Mouse (Mus musculus): Measurements from ENCODE around the gene Kcnk12. TPM values are rescaled to one million over a fixed set of nuclear protein-coding genes. Genes with fewer than 3 reads are reported as not detected.
A peak's percentile ranks its signal among the peaks of the same experiment; 100 is the strongest.

Gene Kcnk12
- polyA plus RNA-seq, 1 experiment from 2014 or later, result not detected

DNA sequence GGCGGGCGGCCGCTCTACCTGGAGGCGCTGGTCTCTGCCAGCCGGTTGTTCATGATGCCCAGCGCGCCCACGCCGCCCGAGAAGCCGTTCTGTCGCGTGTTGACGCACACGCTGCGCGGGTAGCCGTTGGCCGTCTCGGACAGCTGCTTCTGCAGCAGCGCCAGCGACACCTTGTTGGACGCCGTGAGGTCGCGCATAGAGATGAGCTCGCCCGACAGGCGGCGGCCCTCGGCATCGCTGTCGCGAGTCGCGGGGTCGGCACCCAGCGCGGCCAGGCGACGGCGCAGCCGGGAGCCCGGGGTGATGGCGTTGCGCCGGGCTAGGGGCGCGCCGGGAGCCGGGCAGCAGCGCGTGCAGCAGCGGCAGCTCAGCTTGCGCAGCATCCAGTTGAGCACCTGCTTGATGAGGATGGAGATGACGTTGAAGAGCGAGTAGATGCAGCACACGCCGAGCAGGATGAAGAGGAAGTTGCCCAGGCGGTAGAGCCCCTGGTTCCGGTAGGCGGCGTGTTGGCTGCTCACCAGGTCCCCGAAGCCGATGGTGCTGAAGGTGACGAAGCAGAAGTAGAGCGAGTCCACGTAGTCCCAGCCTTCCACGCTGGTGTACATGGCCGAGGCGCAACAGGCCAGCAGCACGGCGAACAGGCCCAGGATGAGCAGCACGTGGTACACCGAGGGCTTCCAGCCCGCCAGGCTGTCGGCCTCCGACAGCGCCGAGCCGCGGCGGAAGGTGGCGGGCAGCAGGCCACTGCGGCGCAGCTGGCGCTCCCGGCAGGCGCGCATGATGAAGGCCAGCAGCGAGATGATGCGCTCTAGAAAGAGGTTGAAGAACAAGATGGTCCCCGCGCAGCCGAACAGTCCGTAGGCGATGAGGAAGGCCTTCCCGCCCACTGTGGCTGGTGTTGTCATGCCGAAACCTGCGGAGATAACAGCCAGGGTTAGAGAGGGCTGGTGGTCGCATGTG lies 51.6 kb downstream of the Kcnk12 start:
- H3K4me1 ChIP-seq (replicated peaks; ENCODE audit: control insufficient read depth, insufficient read depth, low read length), result peaks cover 9% of the 10 kb centered on the region; the same call in 1 of the 2 replicates
- no peak overlapping the region for H3K27ac ChIP-seq (ENCODE audit: low read depth)
- DNase-seq (ENCODE audit: low spot score) (peak; percentile 74), ATAC-seq (replicated peaks; ENCODE audit: low FRiP score, low TSS enrichment, low read depth) (peak; percentile 85)
- peak overlapping the region; percentile 53 for H3K4me3 ChIP-seq (ENCODE audit: low read depth, low read length)
- H3K27me3 ChIP-seq (replicated peaks; ENCODE audit: control insufficient read depth, insufficient read depth, low read length), result peaks cover 50% of the 10 kb centered on the region
- no peaks in the 10 kb centered on the region for H3K36me3 ChIP-seq (ENCODE audit: control insufficient read depth, insufficient read depth, low read length)
- H3K4me2 ChIP-seq (ENCODE audit: low read length), result peak overlapping the region; percentile 99
- 2% methylated on average over 100 of the region's 101 CpGs for whole genome bisulfite sequencing
- H3K9me3 ChIP-seq (ENCODE audit: control insufficient read depth, low read length), result no peaks in the 10 kb centered on the region
- H3K9ac ChIP-seq (ENCODE audit: low read length), result 0 out of 2 replicates have a peak overlapping the region, but pooled peaks have one; percentile 11

DNA sequence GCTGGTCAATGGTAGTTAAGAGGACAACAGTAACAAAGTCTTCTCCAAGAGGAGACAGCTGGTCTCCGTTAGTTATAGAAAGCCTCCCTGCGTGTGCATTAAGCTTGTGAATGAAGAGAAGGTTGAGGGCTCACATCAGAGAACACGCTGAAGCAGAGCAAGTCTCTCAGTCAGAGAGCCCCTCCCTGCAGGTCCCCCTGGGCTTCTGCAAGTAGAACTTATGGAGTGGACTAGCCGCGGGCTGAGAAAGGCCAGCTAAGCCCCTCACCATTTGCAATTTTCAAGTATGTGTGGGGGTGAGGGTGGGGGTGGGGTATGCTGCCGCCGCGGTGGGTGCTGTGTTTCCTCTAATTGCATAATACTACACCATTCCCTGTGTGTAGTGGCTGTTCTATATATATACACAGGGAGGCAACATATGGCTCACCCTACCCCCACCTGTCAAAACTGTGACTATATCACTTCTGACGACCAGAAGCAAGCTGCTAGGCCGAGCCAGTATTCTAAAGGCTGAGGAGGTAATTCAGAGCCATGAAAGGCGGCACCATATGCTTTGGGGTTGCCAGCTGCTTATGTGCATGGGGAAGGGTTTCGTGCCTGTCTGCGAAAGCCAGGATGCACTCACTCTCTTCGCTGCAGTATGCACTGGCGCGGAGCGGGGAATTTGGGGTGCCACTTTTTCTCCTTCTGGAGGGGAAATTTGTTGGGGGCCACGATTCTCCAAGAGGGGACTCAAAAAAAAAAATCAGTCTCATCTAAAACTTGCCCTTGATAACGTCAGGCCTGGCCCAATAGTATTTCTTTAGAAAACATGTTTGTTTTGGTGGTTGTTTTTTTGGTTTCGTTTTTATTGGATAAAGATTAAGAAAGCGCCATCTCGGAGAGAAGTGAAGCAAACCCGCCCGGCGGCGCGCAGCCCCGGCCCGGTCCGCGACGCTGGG lies 52.5 kb downstream of the Kcnk12 start:
- Histone ChIP-seq H3K4me3 (ENCODE audit: low read depth, low read length) (peak overlapping the region; percentile 53), H3K36me3 (ENCODE audit: control insufficient read depth, insufficient read depth, low read length) (no peaks in the 10 kb centered on the region), H3K4me2 (ENCODE audit: low read length) (peak overlapping the region; percentile 99), H3K9ac (ENCODE audit: low read length) (0 out of 2 replicates have a peak overlapping the region, but pooled peaks have one; percentile 11), H3K9me3 (ENCODE audit: control insufficient read depth, low read length) (no peaks in the 10 kb centered on the region), H3K4me1 (replicated peaks; ENCODE audit: control insufficient read depth, insufficient read depth, low read length) (peaks cover 9% of the 10 kb centered on the region; the same call in 1 of the 2 replicates), H3K27ac (ENCODE audit: low read depth) (no peak overlapping the region), H3K27me3 (replicated peaks; ENCODE audit: control insufficient read depth, insufficient read depth, low read length) (peaks cover 50% of the 10 kb centered on the region)
- DNase-seq (ENCODE audit: low spot score) (peak; percentile 66), ATAC-seq (replicated peaks; ENCODE audit: low FRiP score, low TSS enrichment, low read depth) (no peak)
- WGBS, result 11% methylated on average over 32 of the region's 32 CpGs

DNA sequence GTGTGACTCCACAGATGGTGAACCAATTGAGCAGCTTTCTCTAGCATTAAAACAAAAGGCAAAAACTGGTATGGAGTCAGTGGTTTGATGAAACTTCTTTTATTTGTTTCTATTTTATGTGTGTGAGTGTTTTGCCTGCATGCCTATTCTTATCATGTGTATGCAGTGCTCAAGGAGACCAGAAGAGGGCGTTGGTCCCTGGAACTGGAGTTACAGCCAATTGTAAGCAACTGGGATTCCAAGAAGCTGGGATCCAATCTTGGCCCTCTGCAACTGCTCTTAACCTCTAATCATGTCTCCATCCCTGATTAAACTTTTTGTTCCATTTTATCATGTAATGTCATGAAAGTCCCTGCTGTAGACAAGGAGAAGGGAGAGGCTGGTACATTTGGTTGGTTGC lies 58.0 kb downstream of the Kcnk12 start:
- Histone ChIP-seq H3K9me3 (ENCODE audit: control insufficient read depth, low read length) (no peaks in the 10 kb centered on the region), H3K36me3 (ENCODE audit: control insufficient read depth, insufficient read depth, low read length) (no peaks in the 10 kb centered on the region), H3K9ac (ENCODE audit: low read length) (no peak overlapping the region), H3K27ac (ENCODE audit: low read depth) (no peak overlapping the region), H3K4me3 (ENCODE audit: low read depth, low read length) (no peak overlapping the region), H3K27me3 (replicated peaks; ENCODE audit: control insufficient read depth, insufficient read depth, low read length) (peaks cover 19% of the 10 kb centered on the region), H3K4me1 (replicated peaks; ENCODE audit: control insufficient read depth, insufficient read depth, low read length) (no peaks in the 10 kb centered on the region), H3K4me2 (ENCODE audit: low read length) (no peak overlapping the region)
- DNase-seq (ENCODE audit: low spot score), result no peak
- 28% methylated on average over 1 of the region's 1 CpGs for WGBS
- no peak for ATAC-seq (replicated peaks; ENCODE audit: low FRiP score, low TSS enrichment, low read depth)

DNA sequence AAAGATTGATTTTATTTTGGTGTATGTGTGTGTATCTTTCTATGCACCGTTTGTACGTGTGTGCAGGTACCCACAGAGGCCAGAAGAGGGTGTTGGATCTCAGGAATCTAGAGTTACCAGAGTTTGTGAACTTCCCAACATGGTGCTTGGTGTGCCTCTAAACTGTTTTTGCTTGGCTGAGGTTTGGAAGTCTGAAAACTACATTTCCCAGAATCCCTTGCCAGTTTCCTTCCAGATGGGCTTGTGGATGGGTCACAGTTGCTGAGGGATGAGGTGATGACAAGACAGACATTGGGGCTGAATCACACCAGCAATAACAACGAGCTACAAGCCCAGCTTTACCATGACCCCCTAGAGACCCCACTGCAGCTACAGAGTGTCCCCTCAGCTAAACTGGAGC lies 60.6 kb downstream of the Kcnk12 start:
- WGBS, result 82% methylated on average over 3 of the region's 3 CpGs
- H3K9me3 ChIP-seq (ENCODE audit: control insufficient read depth, low read length), result no peaks in the 10 kb centered on the region
- no peaks in the 10 kb centered on the region for H3K36me3 ChIP-seq (ENCODE audit: control insufficient read depth, insufficient read depth, low read length)
- H3K27me3 ChIP-seq (replicated peaks; ENCODE audit: control insufficient read depth, insufficient read depth, low read length), result no peaks in the 10 kb centered on the region; the same call in 1 of the 2 replicates
- H3K9ac ChIP-seq (ENCODE audit: low read length), result no peak overlapping the region
- H3K4me3 ChIP-seq (ENCODE audit: low read depth, low read length), result no peak overlapping the region
- no peak for DNase-seq (ENCODE audit: low spot score)
- H3K27ac ChIP-seq (ENCODE audit: low read depth), result no peak overlapping the region
- H3K4me1 ChIP-seq (replicated peaks; ENCODE audit: control insufficient read depth, insufficient read depth, low read length), result no peaks in the 10 kb centered on the region
- no peak for ATAC-seq (replicated peaks; ENCODE audit: low FRiP score, low TSS enrichment, low read depth)
- no peak overlapping the region for H3K4me2 ChIP-seq (ENCODE audit: low read length)

DNA sequence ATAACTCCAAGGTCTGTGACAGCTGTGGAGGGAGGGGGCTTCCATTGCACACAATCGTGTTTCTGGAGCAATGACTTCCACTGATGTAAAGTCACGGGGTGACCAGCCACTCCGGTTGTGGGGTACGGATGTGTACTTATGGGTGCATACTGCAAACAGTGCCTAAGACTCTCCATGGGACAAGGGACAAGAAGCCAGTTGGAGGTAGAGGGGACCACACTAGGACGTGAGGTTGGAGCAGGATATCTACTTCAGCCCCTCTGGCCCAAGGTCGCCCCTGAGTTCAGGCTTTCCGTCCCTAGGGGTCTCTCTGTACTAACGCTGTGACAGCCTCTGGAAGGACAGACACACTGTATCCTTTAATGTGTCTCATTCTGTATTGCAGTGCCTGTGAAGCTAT lies 63.3 kb downstream of the Kcnk12 start:
- H3K36me3 ChIP-seq (ENCODE audit: control insufficient read depth, insufficient read depth, low read length), result no peaks in the 10 kb centered on the region
- H3K27ac ChIP-seq (ENCODE audit: low read depth), result no peak overlapping the region
- WGBS, result 86% methylated on average over 8 of the region's 8 CpGs
- no peak overlapping the region for H3K4me3 ChIP-seq (ENCODE audit: low read depth, low read length)
- no peaks in the 10 kb centered on the region for H3K9me3 ChIP-seq (ENCODE audit: control insufficient read depth, low read length)
- no peaks in the 10 kb centered on the region for H3K27me3 ChIP-seq (replicated peaks; ENCODE audit: control insufficient read depth, insufficient read depth, low read length)
- ATAC-seq (replicated peaks; ENCODE audit: low FRiP score, low TSS enrichment, low read depth) (no peak), DNase-seq (ENCODE audit: low spot score) (no peak)
- H3K9ac ChIP-seq (ENCODE audit: low read length), result no peak overlapping the region
- H3K4me2 ChIP-seq (ENCODE audit: low read length), result no peak overlapping the region
- no peaks in the 10 kb centered on the region for H3K4me1 ChIP-seq (replicated peaks; ENCODE audit: control insufficient read depth, insufficient read depth, low read length)

DNA sequence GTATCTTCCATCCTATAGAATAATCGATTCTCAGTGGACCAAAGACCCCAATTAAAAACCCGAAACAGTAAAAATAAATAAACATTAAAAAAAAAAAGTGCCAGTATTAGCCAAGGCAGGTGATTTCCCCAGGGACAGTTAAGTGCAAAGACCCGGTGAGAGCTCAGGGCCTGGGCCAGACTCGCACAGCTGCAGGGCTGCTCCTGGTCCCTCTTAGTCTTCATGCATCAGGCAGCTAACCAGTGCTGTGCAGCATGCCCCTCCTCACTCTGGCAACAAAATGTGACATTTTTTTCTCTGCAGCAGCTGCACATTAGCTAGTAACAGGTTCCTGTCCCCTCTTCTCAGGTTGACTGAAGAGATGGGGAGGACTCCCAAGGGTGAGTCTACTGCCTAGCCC lies 65.8 kb downstream of the Kcnk12 start:
- H3K27ac ChIP-seq (ENCODE audit: low read depth), result no peak overlapping the region
- 87% methylated on average over 4 of the region's 4 CpGs for WGBS
- no peak for ATAC-seq (replicated peaks; ENCODE audit: low FRiP score, low TSS enrichment, low read depth)
- H3K36me3 ChIP-seq (ENCODE audit: control insufficient read depth, insufficient read depth, low read length), result no peaks in the 10 kb centered on the region
- no peaks in the 10 kb centered on the region for H3K4me1 ChIP-seq (replicated peaks; ENCODE audit: control insufficient read depth, insufficient read depth, low read length)
- H3K4me2 ChIP-seq (ENCODE audit: low read length), result no peak overlapping the region
- H3K4me3 ChIP-seq (ENCODE audit: low read depth, low read length), result no peak overlapping the region
- H3K9ac ChIP-seq (ENCODE audit: low read length), result no peak overlapping the region
- no peaks in the 10 kb centered on the region for H3K27me3 ChIP-seq (replicated peaks; ENCODE audit: control insufficient read depth, insufficient read depth, low read length)
- no peak for DNase-seq (ENCODE audit: low spot score)
- no peaks in the 10 kb centered on the region for H3K9me3 ChIP-seq (ENCODE audit: control insufficient read depth, low read length)

DNA sequence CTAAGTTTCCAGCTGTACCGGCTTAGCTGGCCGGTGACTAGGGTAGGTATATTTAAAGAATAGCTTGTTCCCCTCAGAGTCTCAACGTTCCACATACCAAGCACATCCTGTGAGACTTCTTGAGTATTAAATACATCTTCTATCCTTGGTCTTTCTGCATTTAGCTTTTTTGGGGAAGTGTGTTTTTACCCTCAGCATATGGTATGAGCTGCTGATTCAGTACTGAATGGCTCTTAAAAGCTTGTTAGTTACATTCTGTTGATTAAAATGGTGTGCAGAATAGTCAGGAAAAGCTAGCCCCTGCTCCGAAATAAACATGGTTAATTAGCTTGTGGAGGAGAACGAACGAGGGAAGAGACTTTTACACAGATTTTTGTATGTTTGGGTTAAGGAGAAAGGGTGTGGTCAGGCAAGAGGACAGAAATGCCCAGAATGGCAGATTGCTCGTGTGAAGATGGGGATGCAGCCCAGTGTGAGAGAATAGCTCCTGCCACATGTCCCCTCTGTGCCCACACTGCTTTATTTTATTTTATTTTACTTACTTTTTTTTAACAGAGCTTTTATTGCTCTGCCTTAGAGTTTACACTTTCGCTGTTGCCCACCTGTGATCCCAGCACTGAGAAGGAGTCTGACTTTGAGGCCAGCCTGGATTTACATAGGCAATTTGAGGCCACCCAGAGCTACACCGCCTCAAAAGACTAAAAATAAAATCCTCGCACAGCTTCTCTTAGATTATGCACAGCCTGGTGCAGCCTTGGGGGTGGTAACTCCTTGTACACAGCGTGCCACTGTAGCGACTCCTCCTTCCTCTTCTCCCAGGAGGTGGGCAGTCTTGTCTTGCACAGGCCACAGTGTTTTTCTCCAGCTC lies 71.1 kb downstream of the Kcnk12 start:
- 92% methylated on average over 12 of the region's 12 CpGs for WGBS

DNA sequence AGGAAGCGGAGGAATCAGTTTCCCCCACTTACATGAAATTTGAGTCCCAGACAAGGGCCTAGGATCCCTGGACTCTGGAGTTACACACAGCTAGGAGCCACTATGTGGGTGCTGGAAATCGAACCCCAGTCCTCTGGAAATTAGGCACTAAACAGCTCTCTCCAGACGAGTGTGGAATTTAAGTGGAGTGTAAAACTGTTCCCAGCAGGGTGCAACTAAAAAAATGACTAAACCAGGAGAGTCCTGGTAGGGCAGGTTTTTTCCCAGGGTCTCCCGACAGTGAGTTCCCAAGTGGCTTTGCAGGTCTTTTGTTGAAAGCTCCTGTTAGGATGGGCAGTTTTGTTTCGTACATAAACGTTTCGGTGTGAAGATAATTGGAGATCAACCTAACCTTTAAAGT lies 73.1 kb downstream of the Kcnk12 start:
- Histone ChIP-seq H3K9me3 (ENCODE audit: control insufficient read depth, low read length) (no peaks in the 10 kb centered on the region), H3K27ac (ENCODE audit: low read depth) (no peak overlapping the region), H3K4me3 (ENCODE audit: low read depth, low read length) (no peak overlapping the region), H3K4me2 (ENCODE audit: low read length) (no peak overlapping the region), H3K36me3 (ENCODE audit: control insufficient read depth, insufficient read depth, low read length) (peaks cover 48% of the 10 kb centered on the region), H3K27me3 (replicated peaks; ENCODE audit: control insufficient read depth, insufficient read depth, low read length) (no peaks in the 10 kb centered on the region), H3K9ac (ENCODE audit: low read length) (no peak overlapping the region), H3K4me1 (replicated peaks; ENCODE audit: control insufficient read depth, insufficient read depth, low read length) (no peaks in the 10 kb centered on the region)
- DNase-seq (ENCODE audit: low spot score), result no peak
- no peak for ATAC-seq (replicated peaks; ENCODE audit: low FRiP score, low TSS enrichment, low read depth)
- 91% methylated on average over 7 of the region's 7 CpGs for WGBS

More for the DNA sequence above, 71.1 kb downstream of the Kcnk12 start:
- Histone ChIP-seq H3K36me3 (ENCODE audit: control insufficient read depth, insufficient read depth, low read length) (peaks cover 34% of the 10 kb centered on the region), H3K27ac (ENCODE audit: low read depth) (no peak overlapping the region), H3K4me1 (replicated peaks; ENCODE audit: control insufficient read depth, insufficient read depth, low read length) (no peaks in the 10 kb centered on the region), H3K9ac (ENCODE audit: low read length) (no peak overlapping the region), H3K27me3 (replicated peaks; ENCODE audit: control insufficient read depth, insufficient read depth, low read length) (no peaks in the 10 kb centered on the region), H3K4me2 (ENCODE audit: low read length) (no peak overlapping the region), H3K9me3 (ENCODE audit: control insufficient read depth, low read length) (no peaks in the 10 kb centered on the region), H3K4me3 (ENCODE audit: low read depth, low read length) (no peak overlapping the region)
- DNase-seq (ENCODE audit: low spot score) (no peak), ATAC-seq (replicated peaks; ENCODE audit: low FRiP score, low TSS enrichment, low read depth) (no peak)

Measured in intestine, embryonic 14.5 days (tissue).